Mouse (Mus musculus) heart, embryonic 12.5 days (tissue): ENCODE measurements around the gene Cnnm4. TPM values are rescaled to one million over a fixed set of nuclear protein-coding genes. Genes with fewer than 3 reads are reported as not detected.

Experiments used
- ATAC-seq: fragments of 200-750 bp; cut with Nextera tagmentation; 2 replicates; pipeline ENCODE4 v1.8.0; 2017; ENCODE audit warnings: moderate TSS enrichment, moderate library complexity; ENCODE audit not compliant: insufficient number of reproducible peaks, low FRiP score
- H3K27ac ChIP-seq: fragments of 300-500 bp; sonication (generic); 2 replicates; pipeline ENCODE4 v1.5.1; 2016; ENCODE audit warnings: mild to moderate bottlenecking, moderate library complexity; ENCODE audit not compliant: poor library complexity, severe bottlenecking
- H3K27me3 ChIP-seq: fragments of 300-500 bp; sonication (generic); replicated peaks from 2 replicates; pipeline ENCODE4 v1.6.1; 2016; ENCODE audit warnings: mild to moderate bottlenecking, moderate library complexity
- H3K36me3 ChIP-seq: fragments of 300-500 bp; sonication (generic); 2 replicates; pipeline ENCODE4 v1.6.1; 2016; ENCODE audit warnings: mild to moderate bottlenecking, moderate library complexity
- H3K4me1 ChIP-seq: fragments of 300-500 bp; sonication (generic); replicated peaks from 2 replicates; pipeline ENCODE4 v1.6.1; 2016; ENCODE audit warnings: mild to moderate bottlenecking
- H3K4me2 ChIP-seq: fragments of 300-500 bp; sonication (generic); 2 replicates; pipeline ENCODE4 v1.6.1; 2016; ENCODE audit warnings: mild to moderate bottlenecking, moderate library complexity
- H3K4me3 ChIP-seq: fragments of 300-500 bp; sonication (generic); 2 replicates; pipeline ENCODE4 v1.5.1; 2016; ENCODE audit warnings: mild to moderate bottlenecking
- H3K9ac ChIP-seq: fragments of 300-500 bp; sonication (generic); 2 replicates; pipeline ENCODE4 v1.6.1; 2016; ENCODE audit warnings: mild to moderate bottlenecking, moderate library complexity
- H3K9me3 ChIP-seq: fragments of 300-500 bp; sonication (generic); replicated peaks from 2 replicates; pipeline ENCODE4 v1.6.1; 2016; ENCODE audit warnings: mild to moderate bottlenecking, moderate library complexity
- WGBS: fragments of 180-500 bp; shearing (Covaris S2); methylation state at CpG from one replicate; pipeline ENCODE4 v1.1.7; 2016; 5-methylcytosine and 5-hydroxymethylcytosine counted together
- polyA plus RNA-seq: library from polyadenylated mRNA; unstranded; fragments of >200 nt; fragmentation: Nextera tagmentation; extraction: Ambion mirVana; gene quantifications from 2 replicates; pipeline ENCODE4 v1.2.1, GENCODE M21; 2016

Gene Cnnm4
- polyA plus RNA-seq, 1 experiment from 2014 or later = 7.3 TPM

DNA sequence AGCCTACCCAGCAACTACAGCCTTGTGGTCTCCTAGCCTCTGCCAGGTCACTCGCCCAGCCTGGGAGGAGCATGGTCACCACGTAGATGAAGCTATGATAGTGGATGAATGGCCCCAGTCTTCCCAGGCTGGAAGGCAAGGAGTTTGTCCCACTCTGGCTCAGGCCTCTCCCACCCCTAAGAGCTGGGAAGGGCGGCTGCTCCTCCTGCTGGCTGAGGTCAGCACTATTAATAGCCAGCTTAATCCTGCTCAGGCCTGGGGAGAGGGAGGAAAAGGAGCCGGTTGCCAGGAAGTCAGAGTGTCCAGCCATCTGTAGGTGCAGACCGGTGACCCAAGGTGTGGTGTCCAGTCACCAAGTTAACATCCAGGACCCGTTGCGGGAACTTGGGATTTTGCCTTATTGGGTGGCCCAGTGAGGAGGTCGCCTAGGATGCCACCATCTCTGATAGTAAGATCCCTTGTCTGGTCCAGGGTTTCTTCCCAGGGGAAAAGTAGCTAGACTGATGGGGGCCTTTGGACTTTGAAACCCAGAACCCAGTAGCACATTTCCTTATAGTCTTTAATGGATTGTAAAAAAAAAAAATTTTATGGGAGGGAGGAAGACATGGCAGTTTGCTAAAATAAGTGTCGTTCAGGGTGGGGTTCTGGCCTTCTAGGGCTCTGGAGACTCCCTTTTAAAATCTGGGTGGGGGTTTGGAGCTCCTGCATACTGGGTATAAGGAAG lies 21.2 kb downstream of the Cnnm4 start:
- Histone ChIP-seq H3K36me3 (no peaks in the 10 kb centered on the region), H3K27ac (peak overlapping the region; percentile 25; the same call in 1 of the 2 replicates), H3K27me3 (no peaks in the 10 kb centered on the region), H3K9me3 (no peaks in the 10 kb centered on the region), H3K4me1 (peaks cover 16% of the 10 kb centered on the region), H3K9ac (peak overlapping the region; percentile 48; the same call in 1 of the 2 replicates), H3K4me2 (peak overlapping the region; percentile 16; the same call in 1 of the 2 replicates), H3K4me3 (no peak overlapping the region)
- WGBS = 31% methylated on average over 9 of the region's 9 CpGs
- ATAC-seq = peak; percentile 85

DNA sequence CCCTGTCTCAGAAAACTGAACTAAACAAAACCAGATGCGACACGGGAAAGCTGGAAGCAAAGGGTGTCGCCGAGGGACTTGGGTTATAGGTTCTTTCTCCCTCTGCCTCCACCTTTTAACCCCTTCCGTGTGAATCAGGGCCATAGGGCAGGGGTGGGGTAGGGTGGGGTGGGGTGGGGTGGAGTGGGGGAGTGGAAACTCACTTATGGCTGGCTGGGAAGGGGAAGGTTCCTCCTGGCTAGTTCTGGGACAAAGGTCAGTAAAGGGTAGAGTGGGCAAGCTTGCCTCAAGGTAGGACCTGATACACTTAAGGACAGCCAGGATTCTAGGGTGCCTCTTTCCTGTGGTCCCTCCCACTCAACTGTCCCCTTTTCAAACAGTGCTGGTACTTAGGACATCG lies 21.9 kb downstream of the Cnnm4 start:
- no peak for ATAC-seq
- Histone ChIP-seq H3K27ac (no peak overlapping the region), H3K36me3 (no peaks in the 10 kb centered on the region)

GRCm38 (mm10) chr1:36496719-36497118 lies 25.3 kb downstream of the Cnnm4 start:
- Histone ChIP-seq H3K4me2 (no peak overlapping the region), H3K27me3 (no peaks in the 10 kb centered on the region), H3K27ac (no peak overlapping the region), H3K9ac (no peak overlapping the region), H3K9me3 (no peaks in the 10 kb centered on the region), H3K4me3 (no peak overlapping the region), H3K36me3 (peaks cover 10% of the 10 kb centered on the region), H3K4me1 (peaks cover 16% of the 10 kb centered on the region)
- no peak for ATAC-seq
- 39% methylated on average over 2 of the region's 2 CpGs for WGBS

More for the DNA sequence above, 21.9 kb downstream of the Cnnm4 start:
- Histone ChIP-seq H3K9ac (no peak overlapping the region), H3K27me3 (no peaks in the 10 kb centered on the region), H3K9me3 (no peaks in the 10 kb centered on the region), H3K4me1 (peaks cover 16% of the 10 kb centered on the region), H3K4me2 (no peak overlapping the region), H3K4me3 (no peak overlapping the region)
- WGBS = 78% methylated on average over 6 of the region's 6 CpGs

DNA sequence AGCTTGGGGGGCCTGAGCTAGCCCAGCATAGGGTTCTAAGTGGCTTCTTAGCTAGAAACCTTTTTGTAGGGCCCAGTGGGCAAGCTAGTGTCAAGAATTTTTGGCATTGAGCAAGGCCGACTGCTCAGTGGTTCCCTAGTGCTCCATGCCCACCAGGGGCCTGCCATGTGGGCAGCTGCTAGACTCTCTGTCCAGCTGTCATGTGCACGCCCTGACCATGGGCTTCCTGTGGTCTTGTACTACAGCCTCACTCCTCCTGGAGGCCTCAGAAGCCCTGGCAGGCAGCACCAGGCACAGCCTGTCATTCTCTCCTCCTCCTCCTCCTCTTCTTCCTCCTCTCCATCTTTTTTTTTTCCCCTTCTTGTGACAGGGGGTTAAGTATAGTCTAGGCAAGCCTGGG lies 25.9 kb downstream of the Cnnm4 start:
- H3K27me3 ChIP-seq = no peaks in the 10 kb centered on the region
- H3K9me3 ChIP-seq = no peaks in the 10 kb centered on the region
- H3K4me1 ChIP-seq = peaks cover 10% of the 10 kb centered on the region
- no peak overlapping the region for H3K27ac ChIP-seq
- no peak for ATAC-seq
- 0 out of 2 replicates have a peak overlapping the region, but pooled peaks have one; percentile 11 for H3K9ac ChIP-seq
- 61% methylated on average over 2 of the region's 2 CpGs for WGBS
- H3K4me3 ChIP-seq = no peak overlapping the region
- H3K36me3 ChIP-seq = peaks cover 10% of the 10 kb centered on the region
- H3K4me2 ChIP-seq = no peak overlapping the region

- no peaks in the 10 kb centered on the region for H3K9me3 ChIP-seq
- no peak overlapping the region for H3K27ac ChIP-seq
- H3K27me3 ChIP-seq = no peaks in the 10 kb centered on the region
- ATAC-seq = no peak
- H3K4me3 ChIP-seq = no peak overlapping the region
- H3K4me2 ChIP-seq = no peak overlapping the region
- peaks cover 26% of the 10 kb centered on the region for H3K36me3 ChIP-seq
- H3K4me1 ChIP-seq = peaks cover 2% of the 10 kb centered on the region; the same call in 1 of the 2 replicates
- 0 out of 2 replicates have a peak overlapping the region, but pooled peaks have one; percentile 24 for H3K9ac ChIP-seq
- 11% methylated on average over 3 of the region's 3 CpGs for WGBS
Observed at GRCm38 (mm10) chr1:36501261-36501660, 29.8 kb downstream of the Cnnm4 start.

- Histone ChIP-seq H3K27me3 (no peaks in the 10 kb centered on the region), H3K4me2 (no peak overlapping the region), H3K9me3 (no peaks in the 10 kb centered on the region), H3K4me3 (no peak overlapping the region), H3K27ac (no peak overlapping the region), H3K4me1 (peaks cover 4% of the 10 kb centered on the region), H3K36me3 (peaks cover 22% of the 10 kb centered on the region), H3K9ac (no peak overlapping the region)
- 81% methylated on average over 5 of the region's 5 CpGs for WGBS
- no peak for ATAC-seq
Observed at GRCm38 (mm10) chr1:36508238-36508637, 36.8 kb downstream of the Cnnm4 start.

GRCm38 (mm10) chr1:36511289-36512021 lies 40.0 kb downstream of the Cnnm4 start, which contains the start of gene Cnnm3:
Cnnm3 (plus strand) TSS chr1:36511867.
- Histone ChIP-seq H3K4me2 (peak within 1 kb of the TSS; percentile 93), H3K4me3 (peak within 1 kb of the TSS; percentile 86), H3K4me1 (peaks cover 30% of the 10 kb centered on the region), H3K27ac (peak within 1 kb of the TSS; percentile 98), H3K36me3 (peaks cover 19% of the 10 kb centered on the region), H3K9me3 (no peaks in the 10 kb centered on the region), H3K9ac (peak within 1 kb of the TSS; percentile 86), H3K27me3 (no peaks in the 10 kb centered on the region)
- under 1% methylated on average over 51 of the region's 51 CpGs for WGBS
- peak; percentile 99 for ATAC-seq

GRCm38 (mm10) chr1:36512089-36512965 lies 40.9 kb downstream of the Cnnm4 start:
- H3K27ac ChIP-seq = peak overlapping the region; percentile 98
- no peaks in the 10 kb centered on the region for H3K9me3 ChIP-seq
- ATAC-seq = peak; percentile 71
- H3K4me2 ChIP-seq = peak overlapping the region; percentile 93
- H3K9ac ChIP-seq = peak overlapping the region; percentile 86
- H3K27me3 ChIP-seq = no peaks in the 10 kb centered on the region
- WGBS = 13% methylated on average over 126 of the region's 126 CpGs
- H3K4me1 ChIP-seq = peaks cover 33% of the 10 kb centered on the region
- H3K4me3 ChIP-seq = peak overlapping the region; percentile 86
- H3K36me3 ChIP-seq = peaks cover 22% of the 10 kb centered on the region

DNA sequence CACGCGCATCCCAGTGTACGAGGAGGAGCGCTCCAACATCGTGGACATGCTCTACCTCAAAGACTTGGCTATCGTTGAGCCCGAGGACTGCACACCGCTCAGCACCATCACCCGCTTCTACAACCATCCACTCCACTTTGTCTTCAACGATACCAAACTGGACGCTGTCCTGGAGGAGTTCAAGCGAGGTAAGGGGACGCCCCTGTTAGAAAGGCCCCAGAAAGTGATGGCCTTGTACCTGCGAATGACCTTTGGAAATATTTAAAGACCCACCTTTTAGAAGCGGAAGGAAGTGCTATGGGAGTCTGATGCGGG lies 41.5 kb downstream of the Cnnm4 start:
- H3K27ac ChIP-seq = peak overlapping the region; percentile 98
- H3K4me3 ChIP-seq = peak overlapping the region; percentile 86
- no peak for ATAC-seq
- peak overlapping the region; percentile 86 for H3K9ac ChIP-seq
- peak overlapping the region; percentile 93 for H3K4me2 ChIP-seq
- H3K9me3 ChIP-seq = no peaks in the 10 kb centered on the region
- peaks cover 21% of the 10 kb centered on the region; the same call in 1 of the 2 replicates for H3K36me3 ChIP-seq
- H3K4me1 ChIP-seq = peaks cover 38% of the 10 kb centered on the region
- WGBS = 2% methylated on average over 16 of the region's 16 CpGs
- no peaks in the 10 kb centered on the region for H3K27me3 ChIP-seq

- peak overlapping the region; percentile 86 for H3K9ac ChIP-seq
- peaks cover 25% of the 10 kb centered on the region; the same call in 1 of the 2 replicates for H3K36me3 ChIP-seq
- no peaks in the 10 kb centered on the region for H3K27me3 ChIP-seq
- 11% methylated on average over 1 of the region's 1 CpGs for WGBS
- H3K4me1 ChIP-seq = peaks cover 42% of the 10 kb centered on the region
- H3K4me3 ChIP-seq = peak overlapping the region; percentile 86
- no peaks in the 10 kb centered on the region for H3K9me3 ChIP-seq
- ATAC-seq = no peak
- H3K27ac ChIP-seq = no peak overlapping the region
- peak overlapping the region; percentile 93 for H3K4me2 ChIP-seq
Observed at GRCm38 (mm10) chr1:36513310-36513709, 41.9 kb downstream of the Cnnm4 start.
